Mouse (Mus musculus) stomach, embryonic 15.5 days (tissue): ENCODE measurements around the gene Nfkb1. TPM values are rescaled to one million over a fixed set of nuclear protein-coding genes. Genes with fewer than 3 reads are reported as not detected.
A peak's percentile ranks its signal among the peaks of the same experiment; 100 is the strongest.

ENCODE experiments used
- ATAC-seq: fragments of 200-750 bp; cut with Nextera tagmentation; 2 replicates; pipeline ENCODE4 v1.8.0; 2017; ENCODE audit warnings: low read depth, moderate number of reproducible peaks, moderate TSS enrichment; ENCODE audit not compliant: insufficient read depth, low FRiP score
- H3K27ac ChIP-seq: fragments of 300-500 bp; sonication (generic); 2 replicates; pipeline ENCODE4 v1.5.1; 2015; ENCODE audit warnings: mild to moderate bottlenecking, inconsistent platforms
- H3K27me3 ChIP-seq: fragments of 300-500 bp; sonication (generic); replicated peaks from 2 replicates; pipeline ENCODE4 v1.6.1; 2015; ENCODE audit warnings: inconsistent platforms
- H3K36me3 ChIP-seq: fragments of 300-500 bp; sonication (generic); 2 replicates; pipeline ENCODE4 v1.6.1; 2015; ENCODE audit warnings: inconsistent platforms
- H3K4me1 ChIP-seq: fragments of 300-500 bp; sonication (generic); 2 replicates; pipeline ENCODE4 v1.6.1; 2015; ENCODE audit warnings: inconsistent platforms
- H3K4me2 ChIP-seq: fragments of 300-500 bp; sonication (generic); 2 replicates; pipeline ENCODE4 v1.6.1; 2015; ENCODE audit warnings: mild to moderate bottlenecking, inconsistent platforms
- H3K4me3 ChIP-seq: fragments of 300-500 bp; sonication (generic); replicated peaks from 2 replicates; pipeline ENCODE4 v1.5.1; 2015; ENCODE audit warnings: inconsistent platforms
- H3K9ac ChIP-seq: fragments of 300-500 bp; sonication (generic); 2 replicates; pipeline ENCODE4 v1.6.1; 2015; ENCODE audit warnings: inconsistent platforms
- H3K9me3 ChIP-seq: fragments of 300-500 bp; sonication (generic); 2 replicates; pipeline ENCODE4 v1.6.1; 2016; ENCODE audit warnings: inconsistent platforms
- WGBS: fragments of 180-500 bp; shearing (Covaris S2); methylation state at CpG from one replicate; pipeline ENCODE4 v1.1.7; 2015; 5-methylcytosine and 5-hydroxymethylcytosine counted together
- polyA plus RNA-seq: library from polyadenylated mRNA; unstranded; fragments of >200 nt; fragmentation: Nextera tagmentation; extraction: Ambion mirVana; gene quantifications from 2 replicates; pipeline ENCODE4 v1.2.1, GENCODE M21; 2015

Nfkb1 gene
- polyA plus RNA-seq, 1 experiment from 2014 or later, result 24.5 TPM

GRCm38 (mm10) chr3:135591376-135591775, 100.0 kb downstream of the Nfkb1 start:
- Histone ChIP-seq H3K27ac (no peak overlapping the region), H3K36me3 (peaks cover 40% of the 10 kb centered on the region), H3K9ac (no peak overlapping the region), H3K4me1 (peaks cover 14% of the 10 kb centered on the region), H3K4me3 (no peak overlapping the region), H3K9me3 (no peaks in the 10 kb centered on the region), H3K4me2 (no peak overlapping the region), H3K27me3 (no peaks in the 10 kb centered on the region)
- no peak for ATAC-seq
- 68% methylated on average over 5 of the region's 5 CpGs for WGBS

- Histone ChIP-seq H3K27me3 (no peaks in the 10 kb centered on the region), H3K4me2 (no peak overlapping the region), H3K4me3 (no peak overlapping the region), H3K36me3 (peaks cover 44% of the 10 kb centered on the region), H3K9ac (no peak overlapping the region), H3K9me3 (no peaks in the 10 kb centered on the region), H3K4me1 (peaks cover 14% of the 10 kb centered on the region), H3K27ac (no peak overlapping the region)
- ATAC-seq, result no peak
- 59% methylated on average over 4 of the region's 4 CpGs for WGBS
These were observed 100.9 kb downstream of the Nfkb1 start for GRCm38 (mm10) chr3:135590471-135590870.

- H3K4me3 ChIP-seq, result no peak overlapping the region
- peaks cover 38% of the 10 kb centered on the region for H3K36me3 ChIP-seq
- WGBS, result 78% methylated on average over 4 of the region's 4 CpGs
- no peaks in the 10 kb centered on the region for H3K9me3 ChIP-seq
- H3K9ac ChIP-seq, result no peak overlapping the region
- no peaks in the 10 kb centered on the region for H3K27me3 ChIP-seq
- H3K27ac ChIP-seq, result no peak overlapping the region
- no peak overlapping the region for H3K4me2 ChIP-seq
- H3K4me1 ChIP-seq, result 0 out of 2 replicates have a peak, but pooled peaks cover 7% of the 10 kb centered on the region
- peak; percentile 28; the same call in 1 of the 2 replicates for ATAC-seq
These were observed 104.9 kb downstream of the Nfkb1 start for GRCm38 (mm10) chr3:135586471-135586880.

GRCm38 (mm10) chr3:135586060-135586459, 105.3 kb downstream of the Nfkb1 start:
- H3K27ac ChIP-seq, result no peak overlapping the region
- H3K4me3 ChIP-seq, result no peak overlapping the region
- H3K9ac ChIP-seq, result no peak overlapping the region
- H3K4me2 ChIP-seq, result no peak overlapping the region
- no peaks in the 10 kb centered on the region for H3K9me3 ChIP-seq
- H3K4me1 ChIP-seq, result 0 out of 2 replicates have a peak, but pooled peaks cover 3% of the 10 kb centered on the region
- no peak for ATAC-seq
- H3K36me3 ChIP-seq, result peaks cover 36% of the 10 kb centered on the region
- 81% methylated on average over 2 of the region's 2 CpGs for WGBS
- H3K27me3 ChIP-seq, result no peaks in the 10 kb centered on the region

GRCm38 (mm10) chr3:135585482-135585881, 105.9 kb downstream of the Nfkb1 start:
- WGBS, result 56% methylated on average over 6 of the region's 6 CpGs
- H3K4me2 ChIP-seq, result no peak overlapping the region
- peak; percentile 78 for ATAC-seq
- H3K9ac ChIP-seq, result no peak overlapping the region
- H3K27ac ChIP-seq, result no peak overlapping the region
- H3K4me3 ChIP-seq, result no peak overlapping the region
- H3K4me1 ChIP-seq, result 0 out of 2 replicates have a peak, but pooled peaks cover 4% of the 10 kb centered on the region
- no peaks in the 10 kb centered on the region for H3K9me3 ChIP-seq
- no peaks in the 10 kb centered on the region for H3K27me3 ChIP-seq
- peaks cover 35% of the 10 kb centered on the region for H3K36me3 ChIP-seq

GRCm38 (mm10) chr3:135582246-135582645, 109.1 kb downstream of the Nfkb1 start:
- no peak for ATAC-seq
- 87% methylated on average over 7 of the region's 7 CpGs for WGBS

GRCm38 (mm10) chr3:135581606-135582117, 109.7 kb downstream of the Nfkb1 start:
- no peak overlapping the region for H3K4me2 ChIP-seq
- H3K9ac ChIP-seq, result no peak overlapping the region
- 0 out of 2 replicates have a peak, but pooled peaks cover 7% of the 10 kb centered on the region for H3K4me1 ChIP-seq
- 34% methylated on average over 10 of the region's 10 CpGs for WGBS
- H3K27me3 ChIP-seq, result no peaks in the 10 kb centered on the region
- H3K36me3 ChIP-seq, result peaks cover 14% of the 10 kb centered on the region
- no peak overlapping the region for H3K27ac ChIP-seq
- ATAC-seq, result no peak
- H3K9me3 ChIP-seq, result no peaks in the 10 kb centered on the region
- H3K4me3 ChIP-seq, result no peak overlapping the region

More at GRCm38 (mm10) chr3:135582246-135582645, 109.1 kb downstream of the Nfkb1 start:
- H3K36me3 ChIP-seq, result peaks cover 14% of the 10 kb centered on the region
- no peak overlapping the region for H3K27ac ChIP-seq
- H3K4me2 ChIP-seq, result no peak overlapping the region
- H3K9ac ChIP-seq, result no peak overlapping the region
- H3K4me1 ChIP-seq, result 0 out of 2 replicates have a peak, but pooled peaks cover 7% of the 10 kb centered on the region
- H3K4me3 ChIP-seq, result no peak overlapping the region
- H3K27me3 ChIP-seq, result no peaks in the 10 kb centered on the region
- H3K9me3 ChIP-seq, result no peaks in the 10 kb centered on the region

- Histone ChIP-seq H3K9me3 (no peaks in the 10 kb centered on the region), H3K27me3 (no peaks in the 10 kb centered on the region), H3K9ac (no peak overlapping the region), H3K36me3 (peaks cover 12% of the 10 kb centered on the region), H3K4me1 (0 out of 2 replicates have a peak, but pooled peaks cover 7% of the 10 kb centered on the region), H3K4me3 (no peak overlapping the region), H3K27ac (no peak overlapping the region), H3K4me2 (no peak overlapping the region)
- WGBS, result 64% methylated on average over 21 of the region's 21 CpGs
- no peak; the same call in 1 of the 2 replicates for ATAC-seq
These were observed 110.7 kb downstream of the Nfkb1 start for GRCm38 (mm10) chr3:135580439-135581275.

- ATAC-seq, result peak; percentile 14; the same call in 1 of the 2 replicates
- Histone ChIP-seq H3K27ac (no peak overlapping the region), H3K4me2 (no peak overlapping the region), H3K4me1 (0 out of 2 replicates have a peak, but pooled peaks cover 7% of the 10 kb centered on the region), H3K4me3 (no peak overlapping the region), H3K27me3 (no peaks in the 10 kb centered on the region), H3K36me3 (0 out of 2 replicates have a peak, but pooled peaks cover under 1% of the 10 kb centered on the region), H3K9me3 (no peaks in the 10 kb centered on the region), H3K9ac (no peak overlapping the region)
- 36% methylated on average over 4 of the region's 4 CpGs for WGBS
These were observed 112.2 kb downstream of the Nfkb1 start for GRCm38 (mm10) chr3:135579179-135579578.

GRCm38 (mm10) chr3:135578588-135579140, 112.7 kb downstream of the Nfkb1 start:
- WGBS, result 59% methylated on average over 5 of the region's 5 CpGs
- no peak overlapping the region for H3K4me2 ChIP-seq
- H3K4me1 ChIP-seq, result 0 out of 2 replicates have a peak, but pooled peaks cover 10% of the 10 kb centered on the region
- H3K9me3 ChIP-seq, result no peaks in the 10 kb centered on the region
- H3K9ac ChIP-seq, result no peak overlapping the region
- no peak overlapping the region for H3K27ac ChIP-seq
- ATAC-seq, result no peak
- no peak overlapping the region for H3K4me3 ChIP-seq
- H3K27me3 ChIP-seq, result no peaks in the 10 kb centered on the region
- H3K36me3 ChIP-seq, result no peaks in the 10 kb centered on the region

- H3K4me2 ChIP-seq, result no peak overlapping the region
- no peaks in the 10 kb centered on the region for H3K9me3 ChIP-seq
- no peak overlapping the region for H3K27ac ChIP-seq
- no peak for ATAC-seq
- 0 out of 2 replicates have a peak, but pooled peaks cover 10% of the 10 kb centered on the region for H3K4me1 ChIP-seq
- H3K36me3 ChIP-seq, result no peaks in the 10 kb centered on the region
- no peak overlapping the region for H3K9ac ChIP-seq
- H3K4me3 ChIP-seq, result no peak overlapping the region
- no peaks in the 10 kb centered on the region for H3K27me3 ChIP-seq
- WGBS, result 64% methylated on average over 3 of the region's 3 CpGs
These were observed 116.2 kb downstream of the Nfkb1 start for GRCm38 (mm10) chr3:135575126-135575525.

- H3K9me3 ChIP-seq, result no peaks in the 10 kb centered on the region
- H3K4me2 ChIP-seq, result 0 out of 2 replicates have a peak overlapping the region, but pooled peaks have one; percentile 13
- H3K4me1 ChIP-seq, result 0 out of 2 replicates have a peak, but pooled peaks cover 10% of the 10 kb centered on the region
- WGBS, result 33% methylated on average over 6 of the region's 6 CpGs
- H3K9ac ChIP-seq, result no peak overlapping the region
- no peaks in the 10 kb centered on the region for H3K36me3 ChIP-seq
- no peak for ATAC-seq
- no peak overlapping the region for H3K27ac ChIP-seq
- no peak overlapping the region for H3K4me3 ChIP-seq
- no peaks in the 10 kb centered on the region for H3K27me3 ChIP-seq
These were observed 118.3 kb downstream of the Nfkb1 start for GRCm38 (mm10) chr3:135573051-135573450.
